Mouse (Mus musculus): ENCODE results near the gene Gm20538. TPM values are rescaled to one million over a fixed set of nuclear protein-coding genes. Genes with fewer than 3 reads are reported as not detected.

Gm20538 gene
- polyA plus RNA-seq (2012; rRNA removed) = not detected in 2 replicates

DNA sequence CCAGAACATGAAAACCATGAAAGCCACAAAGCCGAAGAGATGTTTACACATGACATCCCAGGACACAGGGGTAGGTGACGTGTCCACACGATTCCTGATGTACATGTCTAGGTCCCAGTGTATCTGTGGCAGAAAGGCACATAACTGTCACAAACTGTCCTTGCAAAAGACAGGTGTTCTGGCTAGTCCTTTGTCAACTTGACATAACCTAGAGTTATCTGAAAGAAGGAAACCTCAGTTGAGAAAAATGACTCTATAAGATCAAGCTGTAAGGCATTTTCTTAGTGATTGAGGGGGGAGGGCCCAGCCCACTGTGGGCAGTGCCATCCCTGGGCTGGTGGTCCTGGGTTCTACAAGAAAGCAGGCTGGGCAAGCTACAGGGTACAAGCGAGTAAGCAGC is at the start of gene Gm20538:
Gm20538 (minus strand) TSS at position 101 of the 400 bp plus-strand sequence.
- no peak for TF ChIP-seq CTCF (IDR thresholded peaks at IDR 0.05; ENCODE audit: extremely low read depth, insufficient read depth, insufficient read length, insufficient replicate concordance)
- no peak for TF ChIP-seq POLR2A (IDR thresholded peaks at IDR 0.05; ENCODE audit: low read depth, low read length)

DNA sequence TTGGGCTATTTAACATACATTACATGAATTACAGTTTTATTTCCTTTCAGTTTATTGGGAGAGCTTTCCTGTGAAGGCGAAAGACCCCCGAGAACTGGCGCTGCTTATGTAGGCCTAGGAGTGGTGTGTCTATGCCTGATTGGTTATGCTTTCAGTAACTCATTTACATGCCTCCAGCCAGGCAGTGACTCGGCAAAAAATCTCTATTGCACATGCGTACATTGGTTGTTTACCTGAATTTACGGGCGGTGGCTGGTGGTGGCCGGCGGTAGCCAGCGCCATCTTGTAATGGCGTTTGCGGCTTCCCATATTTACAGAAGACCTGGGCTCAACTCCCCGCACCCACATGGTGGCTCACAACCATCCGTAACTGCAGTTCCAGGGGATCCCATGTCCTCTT is 41.5 kb upstream of the Gm20538 start:
- H3K4me1 ChIP-seq (ENCODE audit: control insufficient read depth, insufficient read depth, insufficient read length) = peaks cover 3% of the 10 kb centered on the region; the same call in 1 of the 2 replicates
- TF ChIP-seq POLR2A (IDR thresholded peaks at IDR 0.05; ENCODE audit: low read depth, low read length) (no peak), CTCF (IDR thresholded peaks at IDR 0.05; ENCODE audit: extremely low read depth, insufficient read depth, insufficient read length, insufficient replicate concordance) (no peak)
- no peaks in the 10 kb centered on the region for H3K36me3 ChIP-seq (ENCODE audit: control insufficient read depth, insufficient read depth, low read length)
- WGBS = 95% methylated on average over 14 of the region's 14 CpGs
- DNase-seq (ENCODE audit: low read depth in 1 of 2, low spot score in 2 of 2) = no peak
- no peaks in the 10 kb centered on the region for H3K27me3 ChIP-seq (ENCODE audit: control insufficient read depth, insufficient read depth, low read length)
- H3K4me3 ChIP-seq (ENCODE audit: extremely low read depth, insufficient read depth, insufficient read length) = no peak overlapping the region
- no peak overlapping the region for H3K27ac ChIP-seq (ENCODE audit: insufficient read depth, low read length)

More for the DNA sequence above, at the start of gene Gm20538:
- H3K27ac ChIP-seq (ENCODE audit: insufficient read depth, low read length) = no peak within 1 kb of the TSS
- peaks cover 3% of the 10 kb centered on the region; the same call in 1 of the 2 replicates for H3K4me1 ChIP-seq (ENCODE audit: control insufficient read depth, insufficient read depth, insufficient read length)
- H3K27me3 ChIP-seq (ENCODE audit: control insufficient read depth, insufficient read depth, low read length) = no peaks in the 10 kb centered on the region
- no peak for DNase-seq (ENCODE audit: low read depth in 1 of 2, low spot score in 2 of 2)
- peaks cover 25% of the 10 kb centered on the region for H3K36me3 ChIP-seq (ENCODE audit: control insufficient read depth, insufficient read depth, low read length)
- WGBS = 97% methylated on average over 4 of the region's 4 CpGs
- no peak within 1 kb of the TSS for H3K4me3 ChIP-seq (ENCODE audit: extremely low read depth, insufficient read depth, insufficient read length)

DNA sequence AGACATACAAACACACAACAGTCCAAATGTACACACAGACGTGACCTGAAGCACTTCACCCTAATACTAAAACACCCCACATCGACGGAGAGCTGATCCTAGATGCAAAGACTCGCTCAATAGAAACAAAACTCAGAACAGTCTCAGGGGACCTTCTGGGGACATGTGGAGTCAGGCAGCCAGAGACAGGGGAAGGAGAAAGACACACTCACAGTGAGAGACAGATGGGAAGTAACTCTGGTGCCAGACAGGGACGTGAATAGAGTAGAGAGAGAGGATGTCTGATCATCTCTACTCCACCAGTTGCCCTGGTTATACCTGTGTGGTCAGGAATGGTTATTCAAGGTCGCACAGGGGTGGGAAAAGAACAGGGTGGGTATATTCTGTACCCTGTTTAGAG is 39.0 kb upstream of the Gm20538 start:
- no peaks in the 10 kb centered on the region for H3K27me3 ChIP-seq (ENCODE audit: control insufficient read depth, insufficient read depth, low read length)
- TF ChIP-seq POLR2A (IDR thresholded peaks at IDR 0.05; ENCODE audit: low read depth, low read length) = no peak
- no peak for TF ChIP-seq CTCF (IDR thresholded peaks at IDR 0.05; ENCODE audit: extremely low read depth, insufficient read depth, insufficient read length, insufficient replicate concordance)
- 49% methylated on average over 6 of the region's 6 CpGs for whole genome bisulfite sequencing
- H3K36me3 ChIP-seq (ENCODE audit: control insufficient read depth, insufficient read depth, low read length) = no peaks in the 10 kb centered on the region
- no peak overlapping the region for H3K4me3 ChIP-seq (ENCODE audit: extremely low read depth, insufficient read depth, insufficient read length)
- DNase-seq (ENCODE audit: low read depth in 1 of 2, low spot score in 2 of 2) = no peak
- no peak overlapping the region for H3K27ac ChIP-seq (ENCODE audit: insufficient read depth, low read length)
- peaks cover 3% of the 10 kb centered on the region; the same call in 1 of the 2 replicates for H3K4me1 ChIP-seq (ENCODE audit: control insufficient read depth, insufficient read depth, insufficient read length)

DNA sequence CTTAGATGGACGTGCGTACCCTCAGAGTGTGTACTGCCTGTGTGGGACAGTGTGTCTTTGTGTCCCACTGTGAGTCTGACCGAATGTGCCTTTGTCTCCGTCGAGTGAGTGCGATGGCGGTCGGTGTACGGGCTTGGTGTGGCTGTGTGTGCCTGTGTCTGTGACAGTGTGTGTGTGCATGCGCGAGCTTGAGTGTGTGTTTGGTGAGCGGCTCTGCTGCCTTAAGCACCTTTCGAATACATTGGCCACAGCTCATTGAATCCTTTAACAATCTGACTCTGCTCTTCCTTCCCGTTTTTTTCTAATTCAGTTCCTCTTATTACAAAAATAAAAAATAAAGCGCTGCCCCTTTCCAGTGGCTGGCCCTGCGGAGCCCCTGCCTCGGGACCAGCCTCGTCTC is 38.4 kb upstream of the Gm20538 start:
- Histone ChIP-seq H3K27ac (ENCODE audit: insufficient read depth, low read length) (no peak overlapping the region), H3K4me1 (ENCODE audit: control insufficient read depth, insufficient read depth, insufficient read length) (peaks cover 3% of the 10 kb centered on the region; the same call in 1 of the 2 replicates), H3K36me3 (ENCODE audit: control insufficient read depth, insufficient read depth, low read length) (no peaks in the 10 kb centered on the region), H3K27me3 (ENCODE audit: control insufficient read depth, insufficient read depth, low read length) (no peaks in the 10 kb centered on the region), H3K4me3 (ENCODE audit: extremely low read depth, insufficient read depth, insufficient read length) (no peak overlapping the region)
- TF ChIP-seq CTCF (IDR thresholded peaks at IDR 0.05; ENCODE audit: extremely low read depth, insufficient read depth, insufficient read length, insufficient replicate concordance) (no peak), POLR2A (IDR thresholded peaks at IDR 0.05; ENCODE audit: low read depth, low read length) (no peak)
- WGBS = 24% methylated on average over 18 of the region's 18 CpGs
- DNase-seq (ENCODE audit: low read depth in 1 of 2, low spot score in 2 of 2) = peak in 1 of 2 experiments; percentile 28

DNA sequence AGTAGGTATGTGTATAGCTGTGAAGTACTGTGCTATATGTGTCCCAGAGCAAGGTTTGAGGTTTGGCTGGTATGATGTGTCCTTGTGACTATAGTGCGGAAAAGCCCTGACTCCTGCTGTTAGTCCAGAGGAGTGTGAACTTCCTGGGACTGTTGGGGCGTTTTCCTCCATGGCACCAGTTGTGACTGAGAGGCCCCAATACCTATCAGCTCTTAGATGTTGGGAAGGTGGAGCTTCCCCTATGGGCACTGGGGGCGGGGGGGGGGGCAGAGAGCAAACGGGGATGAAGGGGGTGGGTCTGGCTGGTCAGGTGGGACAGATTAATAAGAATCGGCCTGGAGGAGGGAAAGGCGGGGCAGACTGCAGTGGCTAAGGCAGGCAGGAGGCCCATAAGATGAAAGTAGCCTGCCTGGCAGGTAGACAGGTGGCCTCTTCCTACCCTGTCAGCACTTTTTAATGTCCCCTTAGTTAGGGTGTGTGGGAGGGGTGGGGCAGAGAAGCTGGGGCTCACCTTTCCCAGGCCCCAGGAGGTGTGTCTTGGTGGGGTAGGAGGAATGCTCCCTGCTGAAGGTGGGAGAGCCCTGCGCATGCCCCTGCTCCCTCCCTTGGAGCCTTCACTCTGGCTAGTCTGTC is 37.1 kb upstream of the Gm20538 start:
- TF ChIP-seq CTCF (IDR thresholded peaks at IDR 0.05; ENCODE audit: extremely low read depth, insufficient read depth, insufficient read length, insufficient replicate concordance) (no peak), POLR2A (IDR thresholded peaks at IDR 0.05; ENCODE audit: low read depth, low read length) (no peak)
- H3K27ac ChIP-seq (ENCODE audit: insufficient read depth, low read length) = no peak overlapping the region
- peaks cover 3% of the 10 kb centered on the region; the same call in 1 of the 2 replicates for H3K4me1 ChIP-seq (ENCODE audit: control insufficient read depth, insufficient read depth, insufficient read length)
- no peak for DNase-seq (ENCODE audit: low read depth in 1 of 2, low spot score in 2 of 2)
- WGBS = 65% methylated on average over 7 of the region's 7 CpGs
- H3K27me3 ChIP-seq (ENCODE audit: control insufficient read depth, insufficient read depth, low read length) = no peaks in the 10 kb centered on the region
- H3K4me3 ChIP-seq (ENCODE audit: extremely low read depth, insufficient read depth, insufficient read length) = no peak overlapping the region
- no peaks in the 10 kb centered on the region for H3K36me3 ChIP-seq (ENCODE audit: control insufficient read depth, insufficient read depth, low read length)

DNA sequence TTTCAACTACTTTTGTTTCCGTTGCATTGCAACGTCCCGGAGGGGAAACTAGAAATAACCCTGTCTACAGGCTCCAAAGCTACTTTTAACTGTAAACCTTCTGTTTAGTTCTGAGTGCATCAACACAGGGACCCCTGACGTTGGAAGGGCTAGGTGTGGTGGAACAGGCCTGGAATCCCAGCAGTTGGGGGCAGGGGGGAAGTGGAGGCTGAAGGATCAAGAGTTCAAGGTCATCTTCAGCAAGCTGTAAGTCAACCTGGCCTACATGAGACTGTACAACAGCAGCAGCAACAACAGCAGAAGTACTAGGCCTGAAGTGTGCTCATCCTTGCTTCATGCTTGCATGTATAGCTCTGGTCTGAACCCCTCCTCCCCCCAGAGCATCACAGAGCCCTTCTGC is 35.4 kb upstream of the Gm20538 start:
- Histone ChIP-seq H3K27me3 (ENCODE audit: control insufficient read depth, insufficient read depth, low read length) (no peaks in the 10 kb centered on the region), H3K27ac (ENCODE audit: insufficient read depth, low read length) (no peak overlapping the region), H3K36me3 (ENCODE audit: control insufficient read depth, insufficient read depth, low read length) (no peaks in the 10 kb centered on the region), H3K4me3 (ENCODE audit: extremely low read depth, insufficient read depth, insufficient read length) (no peak overlapping the region), H3K4me1 (ENCODE audit: control insufficient read depth, insufficient read depth, insufficient read length) (peaks cover 3% of the 10 kb centered on the region; the same call in 1 of the 2 replicates)
- no peak for TF ChIP-seq POLR2A (IDR thresholded peaks at IDR 0.05; ENCODE audit: low read depth, low read length)
- no peak for TF ChIP-seq CTCF (IDR thresholded peaks at IDR 0.05; ENCODE audit: extremely low read depth, insufficient read depth, insufficient read length, insufficient replicate concordance)
- no peak for DNase-seq (ENCODE audit: low read depth in 1 of 2, low spot score in 2 of 2)
- WGBS = 47% methylated on average over 4 of the region's 4 CpGs

DNA sequence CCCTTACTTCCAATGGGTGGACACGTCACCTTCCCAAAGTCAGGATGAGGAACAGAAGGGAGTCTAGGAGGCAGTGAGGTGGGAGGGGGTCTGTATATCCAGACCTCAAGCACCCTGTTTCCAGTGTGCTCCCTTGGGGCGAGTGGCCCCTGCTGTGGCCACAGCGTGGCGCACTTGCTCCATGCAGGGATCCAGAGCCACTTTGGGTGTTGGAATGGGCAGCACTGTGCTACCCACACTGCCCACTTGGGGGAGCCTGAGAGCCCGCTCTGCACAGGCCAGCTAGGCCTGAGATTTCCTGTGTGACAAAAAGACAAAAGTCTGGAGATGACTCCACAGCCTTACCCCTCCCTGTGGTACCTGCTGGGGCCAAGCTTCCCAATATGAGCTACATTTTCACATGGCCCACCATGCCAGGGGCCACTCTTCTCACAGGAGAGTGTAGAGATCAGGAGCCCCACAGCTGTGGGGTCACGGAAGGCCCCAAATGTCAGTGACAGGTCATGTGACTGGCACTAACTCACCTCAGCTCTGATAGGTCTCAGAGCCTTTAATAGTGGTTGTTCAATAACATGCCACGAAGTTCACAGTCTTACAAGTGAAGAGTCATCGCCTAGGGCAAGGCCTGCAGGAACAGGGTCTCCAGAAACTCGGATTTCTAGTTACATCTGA is 30.1 kb upstream of the Gm20538 start:
- TF ChIP-seq POLR2A (IDR thresholded peaks at IDR 0.05; ENCODE audit: low read depth, low read length) = no peak
- TF ChIP-seq CTCF (IDR thresholded peaks at IDR 0.05; ENCODE audit: extremely low read depth, insufficient read depth, insufficient read length, insufficient replicate concordance) = peak; percentile 99
- Histone ChIP-seq H3K27ac (ENCODE audit: insufficient read depth, low read length) (no peak overlapping the region), H3K36me3 (ENCODE audit: control insufficient read depth, insufficient read depth, low read length) (no peaks in the 10 kb centered on the region), H3K27me3 (ENCODE audit: control insufficient read depth, insufficient read depth, low read length) (no peaks in the 10 kb centered on the region), H3K4me3 (ENCODE audit: extremely low read depth, insufficient read depth, insufficient read length) (no peak overlapping the region), H3K4me1 (ENCODE audit: control insufficient read depth, insufficient read depth, insufficient read length) (no peaks in the 10 kb centered on the region)
- DNase-seq (ENCODE audit: low read depth in 1 of 2, low spot score in 2 of 2) = peak; percentile 65 to 85
- 37% methylated on average over 9 of the region's 9 CpGs for WGBS

Data from spleen, adult 2 months (tissue).